Mouse (Mus musculus) liver, postnatal 0 days (tissue): Measurements from ENCODE around the gene Rflnb. TPM values are rescaled to one million over a fixed set of nuclear protein-coding genes. Genes with fewer than 3 reads are reported as not detected.

Experiments
- ATAC-seq: fragments of 200-750 bp; cut with Nextera tagmentation; 2 replicates; pipeline ENCODE4 v1.8.0; 2017; ENCODE audit warnings: mild to moderate bottlenecking, moderate library complexity
- DNase-seq: peaks from one replicate; pipeline ENCODE4 v3.0.0-alpha.2; 2016
- H3K27ac ChIP-seq: fragments of 300-500 bp; sonication (generic); 2 replicates; pipeline ENCODE4 v1.5.1; 2014; ENCODE audit warnings: antibody characterized with exemption, moderate library complexity, mild to moderate bottlenecking, low read depth
- H3K27me3 ChIP-seq: fragments of 300-500 bp; sonication (generic); 2 replicates; pipeline ENCODE4 v1.6.1; 2014; ENCODE audit warnings: low read length, control low read depth, mixed read lengths; ENCODE audit not compliant: insufficient read depth
- H3K36me3 ChIP-seq: fragments of 300-500 bp; sonication (generic); replicated peaks from 2 replicates; pipeline ENCODE4 v1.6.1; 2014; ENCODE audit warnings: mild to moderate bottlenecking, control low read depth, low read length, moderate library complexity, mixed read lengths; ENCODE audit not compliant: insufficient read depth
- H3K4me1 ChIP-seq: fragments of 300-500 bp; sonication (generic); 2 replicates; pipeline ENCODE4 v1.6.1; 2014; ENCODE audit warnings: antibody characterized with exemption, mild to moderate bottlenecking, control low read depth; ENCODE audit not compliant: insufficient read depth
- H3K4me2 ChIP-seq: fragments of 300-500 bp; sonication (generic); 2 replicates; pipeline ENCODE4 v1.6.1; 2014; ENCODE audit warnings: low read depth, mild to moderate bottlenecking, low read length, moderate library complexity, mixed read lengths
- H3K4me3 ChIP-seq: fragments of 300-500 bp; sonication (generic); 2 replicates; pipeline ENCODE4 v1.5.1; 2014; ENCODE audit warnings: low read depth, low read length
- H3K9ac ChIP-seq: fragments of 300-500 bp; sonication (generic); replicated peaks from 2 replicates; pipeline ENCODE4 v1.6.1; 2014; ENCODE audit warnings: mild to moderate bottlenecking, moderate library complexity
- H3K9me3 ChIP-seq: fragments of 300-500 bp; sonication (generic); 2 replicates; pipeline ENCODE4 v1.6.1; 2016; ENCODE audit warnings: mild to moderate bottlenecking, control low read depth, low read length, mixed read lengths
- CTCF ChIP-seq: sonication (generic); IDR thresholded peaks from 2 replicates; pipeline ENCODE4 v1.5.1; 2016; ENCODE audit warnings: antibody characterized with exemption, low read depth
- EP300 ChIP-seq: IDR thresholded peaks from 2 replicates; pipeline ENCODE4 v1.6.1; 2016; ENCODE audit warnings: antibody characterized with exemption, low read depth, mild to moderate bottlenecking
- WGBS: fragments of 180-500 bp; shearing (Covaris S2); extraction: QIAGEN DNeasy Blood & Tissue Kit; methylation state at CpG from one replicate; pipeline ENCODE4 v1.1.7; 2014; ENCODE audit not compliant: insufficient replicate concordance; 5-methylcytosine and 5-hydroxymethylcytosine counted together
- polyA plus RNA-seq: library from polyadenylated mRNA; unstranded; fragments of >200 nt; fragmentation: Nextera tagmentation; extraction: Ambion mirVana; gene quantifications from 2 replicates; pipeline ENCODE4 v1.2.1, GENCODE M21; 2015

The Rflnb gene
- polyA plus RNA-seq, result 7.8 and 7.9 TPM in 2 replicates

- DNase-seq, result peak; percentile 91
- WGBS, result under 1% methylated on average over 98 of the region's 112 CpGs
- H3K4me2 ChIP-seq, result peak within 1 kb of the TSS; percentile 87
- no peaks in the 10 kb centered on the region for H3K36me3 ChIP-seq
- H3K9ac ChIP-seq, result peak within 1 kb of the TSS; percentile 74
- H3K27me3 ChIP-seq, result peaks cover 11% of the 10 kb centered on the region
- ATAC-seq, result peak; percentile 94
- H3K4me1 ChIP-seq, result peaks cover 16% of the 10 kb centered on the region
- no peaks in the 10 kb centered on the region for H3K9me3 ChIP-seq
- H3K27ac ChIP-seq, result peak within 1 kb of the TSS; percentile 57
- peak within 1 kb of the TSS; percentile 63 for H3K4me3 ChIP-seq
- TF ChIP-seq EP300 (no peak), CTCF (peak; percentile 52)
Observed at GRCm38 (mm10) chr11:76027139-76028071, at the start of gene Rflnb. Rflnb (minus strand) TSS chr11:76027782.

- DNase-seq (no peak), ATAC-seq (no peak)
- no peak for TF ChIP-seq EP300
- no peak for TF ChIP-seq CTCF
- no peak overlapping the region for H3K4me3 ChIP-seq
- H3K27ac ChIP-seq, result no peak overlapping the region
- no peaks in the 10 kb centered on the region for H3K9me3 ChIP-seq
- WGBS, result 84% methylated on average over 6 of the region's 6 CpGs
- no peaks in the 10 kb centered on the region for H3K27me3 ChIP-seq
- H3K36me3 ChIP-seq, result peaks cover 33% of the 10 kb centered on the region
- no peak overlapping the region for H3K4me2 ChIP-seq
- no peak overlapping the region for H3K9ac ChIP-seq
- no peaks in the 10 kb centered on the region for H3K4me1 ChIP-seq
Observed at GRCm38 (mm10) chr11:76077341-76077740, 49.8 kb upstream of the Rflnb start.

GRCm38 (mm10) chr11:76074296-76075093 is 46.9 kb upstream of the Rflnb start:
- Histone ChIP-seq H3K36me3 (peaks cover 12% of the 10 kb centered on the region; the same call in 1 of the 2 replicates), H3K4me2 (no peak overlapping the region), H3K9ac (no peak overlapping the region), H3K27ac (no peak overlapping the region), H3K27me3 (no peaks in the 10 kb centered on the region), H3K4me3 (no peak overlapping the region), H3K4me1 (no peaks in the 10 kb centered on the region), H3K9me3 (no peaks in the 10 kb centered on the region)
- ATAC-seq, result no peak
- TF ChIP-seq EP300 (no peak), CTCF (no peak)
- WGBS, result 74% methylated on average over 11 of the region's 11 CpGs
- DNase-seq, result no peak

GRCm38 (mm10) chr11:76069816-76070215 is 42.2 kb upstream of the Rflnb start:
- H3K4me3 ChIP-seq, result no peak overlapping the region
- H3K9me3 ChIP-seq, result no peaks in the 10 kb centered on the region
- DNase-seq, result no peak
- TF ChIP-seq CTCF (no peak), EP300 (no peak)
- peaks cover 9% of the 10 kb centered on the region for H3K36me3 ChIP-seq
- no peak overlapping the region for H3K4me2 ChIP-seq
- no peaks in the 10 kb centered on the region for H3K27me3 ChIP-seq
- no peak overlapping the region for H3K9ac ChIP-seq
- H3K27ac ChIP-seq, result no peak overlapping the region
- ATAC-seq, result no peak
- 84% methylated on average over 6 of the region's 6 CpGs for WGBS
- no peaks in the 10 kb centered on the region for H3K4me1 ChIP-seq

GRCm38 (mm10) chr11:76066563-76067156 is 39.1 kb upstream of the Rflnb start:
- Histone ChIP-seq H3K27ac (no peak overlapping the region), H3K9me3 (no peaks in the 10 kb centered on the region), H3K36me3 (peaks cover 15% of the 10 kb centered on the region), H3K27me3 (no peaks in the 10 kb centered on the region), H3K4me1 (no peaks in the 10 kb centered on the region), H3K9ac (no peak overlapping the region), H3K4me3 (no peak overlapping the region), H3K4me2 (no peak overlapping the region)
- ATAC-seq (no peak), DNase-seq (no peak)
- WGBS, result 78% methylated on average over 15 of the region's 15 CpGs
- TF ChIP-seq CTCF (no peak), EP300 (no peak)
